Mouse (Mus musculus) brain, embryonic 14.5 days (tissue): ENCODE results near the gene Nradd.

Experiments
- CTCF ChIP-seq: fragments of 200-500 bp; IDR thresholded peaks from 2 replicates; pipeline ENCODE4 v1.5.1; 2012; ENCODE audit warnings: inconsistent platforms, mild to moderate bottlenecking, moderate library complexity, borderline replicate concordance; ENCODE audit not compliant: insufficient read depth, insufficient read length; ENCODE audit errors: extremely low read depth
- POLR2A ChIP-seq: fragments of 200-500 bp; IDR thresholded peaks from 2 replicates; pipeline ENCODE4 v1.6.1; 2012; ENCODE audit warnings: mild to moderate bottlenecking, inconsistent platforms, borderline replicate concordance; ENCODE audit not compliant: poor library complexity, insufficient read depth, insufficient read length, severe bottlenecking; ENCODE audit errors: extremely low read depth

DNA sequence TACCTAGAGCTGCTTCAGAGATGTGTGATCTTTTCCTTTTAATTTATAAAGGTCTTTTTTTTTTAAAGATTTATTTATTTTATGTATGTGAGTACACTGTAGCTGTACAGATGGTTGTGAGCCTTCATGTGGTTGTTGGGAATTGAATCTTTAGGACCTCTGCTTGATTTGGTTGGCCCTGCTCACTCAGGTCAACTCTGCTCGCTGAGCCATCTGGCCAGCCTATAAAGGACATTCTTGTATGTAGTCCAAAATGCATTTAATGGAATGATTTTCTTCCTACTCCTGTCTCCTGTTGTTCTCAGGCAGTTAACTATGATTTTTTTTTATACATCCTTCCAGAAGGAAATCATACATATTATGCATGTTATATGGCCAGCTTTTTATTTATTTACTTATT is 40.7 kb downstream of the Nradd start:
- TF ChIP-seq CTCF (no peak), POLR2A (no peak)
